21 mouse cellular contexts compared by ENCODE assay signal in the genomic region with DNA sequence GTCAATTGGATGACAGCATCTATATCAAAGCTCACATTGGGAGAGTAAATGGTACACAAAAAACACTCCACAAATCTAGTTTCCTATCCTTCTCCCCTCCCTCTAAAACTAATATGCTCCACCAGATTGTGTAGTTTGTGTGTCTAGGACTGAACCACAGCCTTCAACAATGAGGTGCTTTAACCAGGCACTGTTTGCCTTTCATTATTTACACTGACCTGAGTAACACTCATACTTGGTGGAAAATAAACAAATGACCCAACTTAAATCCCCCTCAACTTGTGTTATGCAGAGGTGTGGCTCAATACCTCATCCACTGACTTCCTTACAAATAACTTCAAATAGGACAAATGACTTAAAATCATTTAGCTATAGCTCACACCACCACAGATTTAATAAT. TPM values are rescaled to one million over a fixed set of nuclear protein-coding genes. Genes with fewer than 3 reads are reported as not detected.
"Had no signal": no experiment of that assay in that cellular context is flagged by ENCODE, and none has a peak within 500 bp of the region (broad histone marks: within the 10 kb centered on the region; RNA-seq: fewer than 3 reads in every experiment).

No protein-coding gene starts in this region.

- H3K4me1 ChIP-seq: limb, embryonic 10.5 days; limb, embryonic 13.5 days; liver, embryonic 13.5 days; midbrain, embryonic 12.5 days; midbrain, embryonic 15.5 days; neural tube, embryonic 12.5 days; neural tube, embryonic 15.5 days had no signal

- H3K4me3 ChIP-seq: layer of hippocampus, adult 2 months; limb, embryonic 10.5 days; limb, embryonic 13.5 days; liver, embryonic 13.5 days; midbrain, embryonic 12.5 days; midbrain, embryonic 15.5 days; neural tube, embryonic 12.5 days; neural tube, embryonic 15.5 days had no signal

- ATAC-seq: hindbrain, postnatal 0 days; inflammation-experienced regulatory T-cells, adult 6 months; intestine, postnatal 0 days; midbrain, embryonic 15.5 days had no signal

- DNase-seq: kidney, adult 2 months; kidney, postnatal 25 days; layer of hippocampus, adult 9-11 months; liver; liver, embryonic 13.5 days; right cerebral cortex, adult 18-20 months; right cerebral cortex, postnatal 14 days; right cerebral cortex, postnatal 4 days; thymus, postnatal 25 days had no signal

- H3K4me2 ChIP-seq: limb, embryonic 13.5 days; liver, embryonic 13.5 days; midbrain, embryonic 12.5 days; midbrain, embryonic 15.5 days; neural tube, embryonic 12.5 days; neural tube, embryonic 15.5 days had no signal

- H3K27ac ChIP-seq: hindbrain, postnatal 0 days; kidney, postnatal 0 days; layer of hippocampus, adult 2 months; limb, embryonic 10.5 days; limb, embryonic 13.5 days; liver, embryonic 13.5 days; macrophage; midbrain, embryonic 12.5 days; midbrain, embryonic 15.5 days; neural tube, embryonic 12.5 days; neural tube, embryonic 15.5 days had no signal

- H3K36me3 ChIP-seq: limb, embryonic 10.5 days; limb, embryonic 13.5 days; liver, embryonic 13.5 days; midbrain, embryonic 12.5 days; midbrain, embryonic 15.5 days; neural tube, embryonic 12.5 days; neural tube, embryonic 15.5 days had no signal

- H3K9ac ChIP-seq: limb, embryonic 13.5 days; liver, embryonic 13.5 days; midbrain, embryonic 12.5 days; midbrain, embryonic 15.5 days; neural tube, embryonic 12.5 days; neural tube, embryonic 15.5 days had no signal

- H3K9me3 ChIP-seq: limb, embryonic 10.5 days; limb, embryonic 13.5 days; liver, embryonic 13.5 days; midbrain, embryonic 12.5 days; midbrain, embryonic 15.5 days; neural tube, embryonic 12.5 days; neural tube, embryonic 15.5 days had no signal

- H3K27me3 ChIP-seq: limb, embryonic 13.5 days; liver, embryonic 13.5 days; midbrain, embryonic 12.5 days; midbrain, embryonic 15.5 days; neural tube, embryonic 12.5 days; neural tube, embryonic 15.5 days had no signal

RNA-seq across cellular contexts. Expression of gene Grb14, which starts 58.6 kb away (rescaled TPM):
- polyA plus RNA-seq: inflammation-experienced regulatory T-cells, adult 6 months; macrophage had no signal
